Mouse (Mus musculus) cortical plate, adult 2 months (tissue): ENCODE results near the gene Acss2.

Experiments used
- CTCF ChIP-seq: fragments of 200-500 bp; IDR thresholded peaks from 2 replicates; pipeline ENCODE4 v1.5.1; 2011; ENCODE audit warnings: mild to moderate bottlenecking, control low read depth, low read length; ENCODE audit not compliant: insufficient read depth; ENCODE audit errors: extremely low read depth
- POLR2A ChIP-seq: fragments of 200-500 bp; IDR thresholded peaks from 2 replicates; pipeline ENCODE4 v1.6.1; 2011; ENCODE audit warnings: mild to moderate bottlenecking, low read length, control low read depth; ENCODE audit not compliant: insufficient read depth; ENCODE audit errors: extremely low read depth

GRCm38 (mm10) chr2:155619817-155620216 is 102.1 kb downstream of the Acss2 start:
- TF ChIP-seq CTCF (peak; percentile 73), POLR2A (no peak)
